In the genomic region with DNA sequence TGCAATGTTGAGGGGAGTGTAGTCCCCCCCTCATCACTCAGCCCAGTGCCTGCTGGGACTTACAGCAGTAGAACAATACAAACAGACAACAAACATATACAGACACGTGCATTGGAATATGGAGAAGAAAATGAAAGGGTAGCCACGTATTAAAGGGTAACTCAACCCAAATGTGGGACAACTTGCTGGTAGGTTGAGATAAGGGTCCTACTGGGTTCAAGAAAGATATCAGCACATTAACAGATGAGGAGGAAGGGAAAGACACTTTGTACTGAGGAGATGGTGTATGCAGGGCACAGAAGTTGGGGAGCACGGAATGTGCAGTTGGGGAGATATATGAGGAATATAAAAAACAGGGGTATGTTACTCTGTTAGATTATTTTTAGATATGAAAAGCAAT, we compare ENCODE assay signal across 16 mouse cellular contexts.
DNase-seq lines count a peak whose midpoint lies in the region; ATAC-seq and TF ChIP-seq lines count a peak whose summit lies in the region.
"Had no signal": no experiment of that assay in that cellular context is flagged by ENCODE, and none has a peak within 500 bp of the region (broad histone marks: within the 10 kb centered on the region; RNA-seq: fewer than 3 reads in every experiment).

No protein-coding gene starts in this region.

- no peak for TF ChIP-seq CTCF in G1E (IDR thresholded peaks at IDR 0.05; ENCODE audit: low read depth, low read length)

- H3K9me3 ChIP-seq in G1E (replicated peaks) = no peaks in the 10 kb centered on the region
- H3K9me3 ChIP-seq in intestine, embryonic 16.5 days (ENCODE audit: control insufficient read depth, low read length) = no peaks in the 10 kb centered on the region
- H3K9me3 ChIP-seq in liver, embryonic 16.5 days (replicated peaks; ENCODE audit: control insufficient read depth, low read length) = no peaks in the 10 kb centered on the region
- no peaks in the 10 kb centered on the region for H3K9me3 ChIP-seq in hindbrain, embryonic 13.5 days
- no peaks in the 10 kb centered on the region for H3K9me3 ChIP-seq in limb, embryonic 10.5 days (replicated peaks)
- H3K9me3 ChIP-seq: heart, embryonic 12.5 days; hindbrain, embryonic 15.5 days had no signal

- no peak overlapping the region for H3K27ac ChIP-seq in intestine, embryonic 16.5 days (ENCODE audit: low read length)
- peak overlapping the region; percentile 86 for H3K27ac ChIP-seq in liver, embryonic 16.5 days (ENCODE audit: low read length)
- H3K27ac ChIP-seq in hindbrain, embryonic 13.5 days = no peak overlapping the region
- no peak overlapping the region for H3K27ac ChIP-seq in limb, embryonic 10.5 days
- H3K27ac ChIP-seq: gastrocnemius, adult 2 months; hindbrain, embryonic 15.5 days; layer of hippocampus, adult 2 months had no signal

- no peak overlapping the region for H3K4me3 ChIP-seq in G1E (ENCODE audit: low read depth, low read length)
- no peak overlapping the region for H3K4me3 ChIP-seq in intestine, embryonic 16.5 days (ENCODE audit: low read length)
- H3K4me3 ChIP-seq in liver, embryonic 16.5 days (ENCODE audit: low read depth, low read length) = 0 out of 2 replicates have a peak overlapping the region, but pooled peaks have one; percentile 14
- no peak overlapping the region for H3K4me3 ChIP-seq in hindbrain, embryonic 13.5 days
- no peak overlapping the region for H3K4me3 ChIP-seq in limb, embryonic 10.5 days
- H3K4me3 ChIP-seq: gastrocnemius, adult 2 months; heart, embryonic 12.5 days; hindbrain, embryonic 15.5 days; layer of hippocampus, adult 2 months had no signal

- H3K4me1 ChIP-seq in G1E (ENCODE audit: insufficient read depth, low read depth, low read length) = peaks cover 53% of the 10 kb centered on the region
- H3K4me1 ChIP-seq in intestine, embryonic 16.5 days (ENCODE audit: control insufficient read depth, insufficient read depth, low read length) = 0 out of 2 replicates have a peak, but pooled peaks cover 6% of the 10 kb centered on the region
- peaks cover 41% of the 10 kb centered on the region for H3K4me1 ChIP-seq in liver, embryonic 16.5 days (ENCODE audit: control insufficient read depth, low read depth, low read length)
- H3K4me1 ChIP-seq in hindbrain, embryonic 13.5 days (replicated peaks) = peaks cover 3% of the 10 kb centered on the region
- H3K4me1 ChIP-seq in limb, embryonic 10.5 days = no peaks in the 10 kb centered on the region

- no peak overlapping the region for H3K4me2 ChIP-seq in intestine, embryonic 16.5 days (ENCODE audit: low read depth, low read length)
- peak overlapping the region; percentile 51 for H3K4me2 ChIP-seq in liver, embryonic 16.5 days (ENCODE audit: low read depth, low read length)
- no peak overlapping the region for H3K4me2 ChIP-seq in hindbrain, embryonic 13.5 days
- H3K4me2 ChIP-seq: heart, embryonic 12.5 days; hindbrain, embryonic 15.5 days had no signal

- 87% methylated on average over 3 of the region's 3 CpGs for WGBS in intestine, embryonic 16.5 days
- 22% methylated on average over 3 of the region's 3 CpGs for WGBS in liver, embryonic 16.5 days (ENCODE audit: insufficient replicate concordance)
- WGBS in hindbrain, embryonic 13.5 days = 92% methylated on average over 3 of the region's 3 CpGs
- WGBS in limb, embryonic 10.5 days = 90% methylated on average over 3 of the region's 3 CpGs

- no peaks in the 10 kb centered on the region for H3K27me3 ChIP-seq in G1E (ENCODE audit: insufficient read depth, low read length)
- H3K27me3 ChIP-seq in intestine, embryonic 16.5 days (replicated peaks; ENCODE audit: control insufficient read depth, insufficient read depth, low read length) = no peaks in the 10 kb centered on the region
- H3K27me3 ChIP-seq in liver, embryonic 16.5 days (ENCODE audit: control insufficient read depth, insufficient read depth, low read depth, low read length) = no peaks in the 10 kb centered on the region
- no peaks in the 10 kb centered on the region for H3K27me3 ChIP-seq in hindbrain, embryonic 13.5 days
- H3K27me3 ChIP-seq in limb, embryonic 10.5 days (ENCODE audit: low read depth, poor library complexity, severe bottlenecking) = no peaks in the 10 kb centered on the region
- H3K27me3 ChIP-seq: heart, embryonic 12.5 days; hindbrain, embryonic 15.5 days had no signal

- DNase-seq in G1E (ENCODE audit: low spot score) (peak; percentile 28), MEL-GATA-1-ER (ENCODE audit: extremely low read depth, low read depth) (peak; percentile 88)
- DNase-seq in limb, embryonic 10.5 days (ENCODE audit: low spot score) = no peak
- DNase-seq in kidney, adult 11 months = no peak
- DNase-seq: cerebellum, adult 9-10 months; gastrocnemius, adult 2 months; kidney, adult 2 months; kidney, postnatal 14 days; layer of hippocampus, postnatal 36 days; lung, postnatal 14 days had no signal

- H3K9ac ChIP-seq in intestine, embryonic 16.5 days (ENCODE audit: low read depth, low read length) = no peak overlapping the region
- H3K9ac ChIP-seq in liver, embryonic 16.5 days (ENCODE audit: low read depth, low read length) = peak overlapping the region; percentile 19; the same call in 1 of the 2 replicates
- H3K9ac ChIP-seq in hindbrain, embryonic 13.5 days = no peak overlapping the region
- H3K9ac ChIP-seq: heart, embryonic 12.5 days; hindbrain, embryonic 15.5 days had no signal

- ATAC-seq in G1E (ENCODE audit: extremely low read depth, insufficient number of reproducible peaks, low FRiP score, poor library complexity, severe bottlenecking) = peak; percentile 78
- ATAC-seq in intestine, embryonic 16.5 days = peak; percentile 57; the same call in 1 of the 2 replicates
- peak; percentile 89 for ATAC-seq in liver, embryonic 16.5 days (ENCODE audit: low read depth)
- ATAC-seq in hindbrain, embryonic 13.5 days (ENCODE audit: low FRiP score) = no peak

- H3K36me3 ChIP-seq in G1E (replicated peaks) = no peaks in the 10 kb centered on the region
- 0 out of 2 replicates have a peak, but pooled peaks cover 5% of the 10 kb centered on the region for H3K36me3 ChIP-seq in intestine, embryonic 16.5 days (ENCODE audit: control insufficient read depth, insufficient read depth, low read length)
- no peaks in the 10 kb centered on the region for H3K36me3 ChIP-seq in liver, embryonic 16.5 days (ENCODE audit: control insufficient read depth, insufficient read depth)
- no peaks in the 10 kb centered on the region for H3K36me3 ChIP-seq in hindbrain, embryonic 13.5 days
- H3K36me3 ChIP-seq in limb, embryonic 10.5 days = no peaks in the 10 kb centered on the region
- H3K36me3 ChIP-seq: hindbrain, embryonic 15.5 days had no signal

Comparison
In these comparisons a context has a peak if more than half of its experiments do, and no peak if none do; other contexts are left out.
1. DNase-seq: peak in G1E (single experiment) and MEL-GATA-1-ER (single experiment); none in limb, embryonic 10.5 days (single experiment) and kidney, adult 11 months (single experiment).